Mouse (Mus musculus) cerebellum, adult 9-11 months (tissue): ENCODE data around the gene Gm21887.
"Not testable (repeated sequence)": the region's sequence is repeated elsewhere in the genome, so short reads cannot be mapped to it uniquely, and the experiment has no call there.

Experiments used
- DNase-seq: peaks from one replicate; pipeline ENCODE4 v3.0.0; 2022

The Gm21887 gene

DNA sequence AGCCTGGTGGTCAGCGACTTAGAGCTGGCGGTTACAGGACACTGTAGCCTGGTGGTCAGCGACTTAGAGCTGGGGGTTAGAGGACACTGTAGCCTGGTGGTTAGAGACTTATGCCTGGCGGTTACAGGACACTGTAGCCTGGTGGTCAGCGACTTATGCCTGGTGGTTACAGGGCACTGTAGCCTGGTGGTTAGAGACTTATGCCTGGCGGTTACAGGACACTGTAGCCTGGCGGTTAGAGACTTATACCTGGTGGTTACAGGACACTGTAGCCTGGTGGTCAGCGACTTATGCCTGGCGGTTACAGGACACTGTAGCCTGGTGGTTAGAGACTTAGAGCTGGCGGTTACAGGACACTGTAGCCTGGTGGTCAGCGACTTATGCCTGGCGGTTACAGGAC, 6.4 kb downstream of the Gm21887 start:
- DNase-seq: not testable (repeated sequence)

- peak; percentile 85 for DNase-seq
Observed at GRCm38 (mm10) chrX:170017333-170018245, 8.1 kb downstream of the Gm21887 start.

- DNase-seq: peak; percentile 88
Observed at GRCm38 (mm10) chrX:170018571-170019218, 9.2 kb downstream of the Gm21887 start.

DNA sequence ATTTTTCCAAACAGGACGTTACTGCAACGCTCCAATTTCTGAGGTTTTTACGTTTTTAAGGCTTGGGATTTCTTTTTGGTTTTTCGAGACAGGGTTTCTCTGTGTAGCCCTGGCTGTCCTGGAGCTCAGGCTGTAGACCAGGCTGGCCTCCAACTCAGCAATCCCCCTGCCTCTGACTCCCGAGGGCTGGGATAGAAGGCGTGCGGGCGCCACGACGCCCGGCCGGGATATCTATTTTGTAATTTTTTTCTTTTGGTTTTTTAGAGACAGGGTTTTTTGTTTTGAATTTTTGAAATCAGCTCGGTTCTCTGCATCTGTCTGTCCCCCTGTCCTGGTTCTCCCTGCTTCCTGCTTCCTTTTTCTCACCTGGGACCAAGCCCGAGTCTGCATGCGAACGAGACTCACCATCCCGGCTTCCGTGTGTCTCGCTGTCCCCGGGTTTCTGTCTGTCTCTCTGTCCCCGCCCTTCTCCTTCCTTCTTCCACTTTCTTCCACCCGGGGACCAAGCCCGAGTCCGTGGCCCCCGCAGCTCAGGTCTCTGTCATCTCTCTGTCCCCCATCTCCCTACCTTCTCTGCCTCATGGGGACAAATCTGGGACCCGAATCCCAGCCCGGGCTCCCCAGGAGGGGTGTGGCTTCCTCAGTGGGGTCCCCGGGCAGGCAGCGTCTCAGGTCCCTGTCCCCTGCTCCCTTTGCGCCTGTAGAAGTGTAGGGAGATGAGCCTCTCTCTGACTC, 9.9 kb downstream of the Gm21887 start:
- not testable (repeated sequence) for DNase-seq

GRCm38 (mm10) chrX:170019954-170020689, 10.7 kb downstream of the Gm21887 start:
- peak; percentile 95 for DNase-seq

DNA sequence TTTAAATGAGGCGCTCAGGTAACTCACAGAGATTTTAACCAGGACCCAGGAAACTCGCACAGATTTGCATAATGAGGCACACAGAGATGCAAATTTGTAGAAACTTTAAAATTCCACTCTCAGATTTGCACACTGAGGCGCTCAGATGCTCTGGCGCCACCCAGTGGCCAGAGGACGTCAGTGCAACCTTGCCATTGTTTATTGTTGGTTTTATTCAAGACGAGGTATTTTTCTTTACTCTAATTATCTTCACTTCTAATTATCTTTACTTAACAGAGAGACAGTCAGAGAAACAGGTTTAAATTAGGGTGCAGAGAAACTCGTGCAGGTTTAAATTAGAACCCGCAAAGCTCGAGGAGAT, 11.2 kb downstream of the Gm21887 start:
- DNase-seq: peak; percentile 81

GRCm38 (mm10) chrX:170021205-170021604, 11.7 kb downstream of the Gm21887 start:
- peak; percentile 56 for DNase-seq

DNA sequence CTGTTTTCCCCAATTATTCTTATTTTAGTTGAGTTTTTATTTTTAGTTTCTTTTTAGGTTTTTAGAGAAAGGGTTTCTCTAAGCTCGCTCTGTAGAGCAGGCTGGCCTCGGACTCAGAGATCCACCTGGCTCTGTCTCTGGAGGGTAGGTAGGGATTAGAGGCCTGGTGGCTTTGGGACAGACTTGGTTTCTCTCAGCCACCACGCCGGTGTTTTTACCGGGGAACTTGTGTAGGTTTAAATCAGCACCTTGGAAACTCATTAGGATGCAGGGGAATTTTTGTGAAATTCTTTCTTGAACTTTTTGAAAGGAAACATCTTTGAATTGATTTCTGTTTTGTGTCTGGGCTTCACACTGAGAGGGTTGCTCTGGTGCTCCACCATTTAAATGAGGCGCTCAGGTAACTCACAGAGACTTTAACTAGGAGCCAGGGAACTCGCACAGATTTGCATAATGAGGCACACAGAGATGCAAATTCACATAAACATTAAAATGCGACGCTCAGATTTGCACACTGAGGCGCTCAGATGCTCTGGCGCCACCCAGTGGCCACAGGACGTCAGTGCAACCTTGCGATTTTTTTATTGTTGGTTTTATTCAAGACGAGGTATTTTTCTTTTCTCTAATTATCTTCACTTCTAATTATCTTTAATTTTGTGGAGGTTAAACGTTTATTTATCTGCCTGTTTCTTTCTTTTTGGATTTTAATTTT, 12.4 kb downstream of the Gm21887 start:
- peak; percentile 66 for DNase-seq
